Mouse (Mus musculus): Measurements from ENCODE around the gene Kcnab1. TPM values are rescaled to one million over a fixed set of nuclear protein-coding genes. Genes with fewer than 3 reads are reported as not detected.

Gene Kcnab1
- polyA plus RNA-seq, 1 experiment = 0.05 TPM

GRCm38 (mm10) chr3:65358275-65358674 lies 249.1 kb downstream of the Kcnab1 start:
- TF ChIP-seq CTCF (IDR thresholded peaks at IDR 0.05; ENCODE audit: extremely low read depth, insufficient read length, insufficient replicate concordance, low read depth, low read length) (no peak), POLR2A (IDR thresholded peaks at IDR 0.05; ENCODE audit: low read depth, low read length) (no peak)
- no peaks in the 10 kb centered on the region for H3K27me3 ChIP-seq (ENCODE audit: control insufficient read depth, insufficient read depth, low read length)
- WGBS = 82% methylated on average over 2 of the region's 2 CpGs

GRCm38 (mm10) chr3:65358841-65359240 lies 249.7 kb downstream of the Kcnab1 start:
- H3K36me3 ChIP-seq (ENCODE audit: control insufficient read depth, insufficient read depth, low read length) = no peaks in the 10 kb centered on the region
- no peak overlapping the region for H3K27ac ChIP-seq (ENCODE audit: insufficient read depth, low read depth, low read length)
- TF ChIP-seq POLR2A (IDR thresholded peaks at IDR 0.05; ENCODE audit: low read depth, low read length) (no peak), CTCF (IDR thresholded peaks at IDR 0.05; ENCODE audit: extremely low read depth, insufficient read length, insufficient replicate concordance, low read depth, low read length) (no peak)
- 88% methylated on average over 2 of the region's 2 CpGs for WGBS
- no peaks in the 10 kb centered on the region for H3K27me3 ChIP-seq (ENCODE audit: control insufficient read depth, insufficient read depth, low read length)
- no peak overlapping the region for H3K4me3 ChIP-seq (ENCODE audit: low read depth, low read length)
- H3K4me1 ChIP-seq (ENCODE audit: control insufficient read depth, insufficient read depth, insufficient read length, low read length) = no peaks in the 10 kb centered on the region

More at GRCm38 (mm10) chr3:65358275-65358674, 249.1 kb downstream of the Kcnab1 start:
- no peaks in the 10 kb centered on the region for H3K4me1 ChIP-seq (ENCODE audit: control insufficient read depth, insufficient read depth, insufficient read length, low read length)
- no peaks in the 10 kb centered on the region for H3K36me3 ChIP-seq (ENCODE audit: control insufficient read depth, insufficient read depth, low read length)
- H3K27ac ChIP-seq (ENCODE audit: insufficient read depth, low read depth, low read length) = no peak overlapping the region
- H3K4me3 ChIP-seq (ENCODE audit: low read depth, low read length) = no peak overlapping the region

GRCm38 (mm10) chr3:65360163-65360969 lies 251.2 kb downstream of the Kcnab1 start:
- no peaks in the 10 kb centered on the region for H3K4me1 ChIP-seq (ENCODE audit: control insufficient read depth, insufficient read depth, insufficient read length, low read length)
- H3K27ac ChIP-seq (ENCODE audit: insufficient read depth, low read depth, low read length) = no peak overlapping the region
- no peak overlapping the region for H3K4me3 ChIP-seq (ENCODE audit: low read depth, low read length)
- H3K36me3 ChIP-seq (ENCODE audit: control insufficient read depth, insufficient read depth, low read length) = no peaks in the 10 kb centered on the region
- TF ChIP-seq CTCF (IDR thresholded peaks at IDR 0.05; ENCODE audit: extremely low read depth, insufficient read length, insufficient replicate concordance, low read depth, low read length) (no peak), POLR2A (IDR thresholded peaks at IDR 0.05; ENCODE audit: low read depth, low read length) (no peak)
- no peaks in the 10 kb centered on the region for H3K27me3 ChIP-seq (ENCODE audit: control insufficient read depth, insufficient read depth, low read length)
- WGBS = 47% methylated on average over 8 of the region's 8 CpGs

GRCm38 (mm10) chr3:65363438-65363837 lies 254.3 kb downstream of the Kcnab1 start:
- 91% methylated on average over 1 of the region's 1 CpGs for WGBS
- Histone ChIP-seq H3K27me3 (ENCODE audit: control insufficient read depth, insufficient read depth, low read length) (no peaks in the 10 kb centered on the region), H3K36me3 (ENCODE audit: control insufficient read depth, insufficient read depth, low read length) (peaks cover 3% of the 10 kb centered on the region; the same call in 1 of the 2 replicates), H3K27ac (ENCODE audit: insufficient read depth, low read depth, low read length) (no peak overlapping the region), H3K4me3 (ENCODE audit: low read depth, low read length) (no peak overlapping the region), H3K4me1 (ENCODE audit: control insufficient read depth, insufficient read depth, insufficient read length, low read length) (no peaks in the 10 kb centered on the region)
- TF ChIP-seq CTCF (IDR thresholded peaks at IDR 0.05; ENCODE audit: extremely low read depth, insufficient read length, insufficient replicate concordance, low read depth, low read length) (no peak), POLR2A (IDR thresholded peaks at IDR 0.05; ENCODE audit: low read depth, low read length) (no peak)

GRCm38 (mm10) chr3:65365184-65365583 lies 256.0 kb downstream of the Kcnab1 start:
- TF ChIP-seq POLR2A (IDR thresholded peaks at IDR 0.05; ENCODE audit: low read depth, low read length) (no peak), CTCF (IDR thresholded peaks at IDR 0.05; ENCODE audit: extremely low read depth, insufficient read length, insufficient replicate concordance, low read depth, low read length) (no peak)
- Histone ChIP-seq H3K4me1 (ENCODE audit: control insufficient read depth, insufficient read depth, insufficient read length, low read length) (no peaks in the 10 kb centered on the region), H3K27ac (ENCODE audit: insufficient read depth, low read depth, low read length) (no peak overlapping the region), H3K4me3 (ENCODE audit: low read depth, low read length) (no peak overlapping the region), H3K36me3 (ENCODE audit: control insufficient read depth, insufficient read depth, low read length) (peaks cover 3% of the 10 kb centered on the region; the same call in 1 of the 2 replicates), H3K27me3 (ENCODE audit: control insufficient read depth, insufficient read depth, low read length) (no peaks in the 10 kb centered on the region)
- WGBS = 86% methylated on average over 6 of the region's 6 CpGs

GRCm38 (mm10) chr3:65365921-65366710 lies 256.9 kb downstream of the Kcnab1 start:
- no peak for TF ChIP-seq POLR2A (IDR thresholded peaks at IDR 0.05; ENCODE audit: low read depth, low read length)
- TF ChIP-seq CTCF (IDR thresholded peaks at IDR 0.05; ENCODE audit: extremely low read depth, insufficient read length, insufficient replicate concordance, low read depth, low read length) = no peak
- peaks cover 3% of the 10 kb centered on the region for H3K36me3 ChIP-seq (ENCODE audit: control insufficient read depth, insufficient read depth, low read length)
- H3K27ac ChIP-seq (ENCODE audit: insufficient read depth, low read depth, low read length) = no peak overlapping the region
- no peak overlapping the region for H3K4me3 ChIP-seq (ENCODE audit: low read depth, low read length)
- 79% methylated on average over 10 of the region's 10 CpGs for WGBS
- H3K4me1 ChIP-seq (ENCODE audit: control insufficient read depth, insufficient read depth, insufficient read length, low read length) = no peaks in the 10 kb centered on the region
- H3K27me3 ChIP-seq (ENCODE audit: control insufficient read depth, insufficient read depth, low read length) = no peaks in the 10 kb centered on the region

- H3K4me1 ChIP-seq (ENCODE audit: control insufficient read depth, insufficient read depth, insufficient read length, low read length) = no peaks in the 10 kb centered on the region
- H3K27ac ChIP-seq (ENCODE audit: insufficient read depth, low read depth, low read length) = no peak overlapping the region
- peaks cover 6% of the 10 kb centered on the region for H3K36me3 ChIP-seq (ENCODE audit: control insufficient read depth, insufficient read depth, low read length)
- no peaks in the 10 kb centered on the region for H3K27me3 ChIP-seq (ENCODE audit: control insufficient read depth, insufficient read depth, low read length)
- H3K4me3 ChIP-seq (ENCODE audit: low read depth, low read length) = no peak overlapping the region
- TF ChIP-seq CTCF (IDR thresholded peaks at IDR 0.05; ENCODE audit: extremely low read depth, insufficient read length, insufficient replicate concordance, low read depth, low read length) (no peak), POLR2A (IDR thresholded peaks at IDR 0.05; ENCODE audit: low read depth, low read length) (no peak)
- 83% methylated on average over 4 of the region's 4 CpGs for WGBS
These were observed 258.8 kb downstream of the Kcnab1 start for GRCm38 (mm10) chr3:65367944-65368343.
